ENCODE assay signal across 23 mouse cellular contexts in genomic region chr2:144828457-144828985, GRCm38 (mm10). TPM values are rescaled to one million over a fixed set of nuclear protein-coding genes. Genes with fewer than 3 reads are reported as not detected.
A peak's percentile ranks its signal among the peaks of the same experiment; 100 is the strongest.
DNase-seq lines count a peak whose midpoint lies in the region; ATAC-seq lines count a peak whose summit lies in the region.
"Had no signal": no experiment of that assay in that cellular context is flagged by ENCODE, and none has a peak within 500 bp of the region (broad histone marks: within the 10 kb centered on the region; RNA-seq: fewer than 3 reads in every experiment).

No protein-coding gene starts in this region.

- no peak overlapping the region for H3K4me3 ChIP-seq in embryonic facial prominence, embryonic 14.5 days (ENCODE audit: low read depth, low read length)
- no peak overlapping the region for H3K4me3 ChIP-seq in embryonic facial prominence, embryonic 10.5 days
- H3K4me3 ChIP-seq in limb, embryonic 11.5 days (ENCODE audit: low read depth, low read length) = no peak overlapping the region
- no peak overlapping the region for H3K4me3 ChIP-seq in limb, embryonic 10.5 days
- H3K4me3 ChIP-seq: heart, adult 2 months; limb, embryonic 15.5 days had no signal

- no peak overlapping the region for H3K27ac ChIP-seq in embryonic facial prominence, embryonic 14.5 days (replicated peaks; ENCODE audit: low read depth, low read length)
- no peak overlapping the region for H3K27ac ChIP-seq in embryonic facial prominence, embryonic 10.5 days (replicated peaks)
- H3K27ac ChIP-seq in limb, embryonic 11.5 days (replicated peaks; ENCODE audit: low read depth, low read length) = no peak overlapping the region
- no peak overlapping the region for H3K27ac ChIP-seq in limb, embryonic 10.5 days
- H3K27ac ChIP-seq: heart, adult 2 months; limb, embryonic 15.5 days had no signal

- no peaks in the 10 kb centered on the region for H3K27me3 ChIP-seq in embryonic facial prominence, embryonic 14.5 days (replicated peaks; ENCODE audit: control insufficient read depth, insufficient read depth, low read length)
- no peaks in the 10 kb centered on the region for H3K27me3 ChIP-seq in embryonic facial prominence, embryonic 10.5 days (replicated peaks; ENCODE audit: low read depth, poor library complexity, severe bottlenecking)
- H3K27me3 ChIP-seq in limb, embryonic 11.5 days (ENCODE audit: control insufficient read depth, insufficient read depth, low read length) = no peaks in the 10 kb centered on the region
- H3K27me3 ChIP-seq in limb, embryonic 10.5 days (ENCODE audit: low read depth, poor library complexity, severe bottlenecking) = no peaks in the 10 kb centered on the region
- H3K27me3 ChIP-seq: limb, embryonic 15.5 days; Patski had no signal

- 54% methylated on average over 8 of the region's 8 CpGs for WGBS in embryonic facial prominence, embryonic 14.5 days
- 72% methylated on average over 8 of the region's 8 CpGs for WGBS in embryonic facial prominence, embryonic 10.5 days
- 81% methylated on average over 8 of the region's 8 CpGs for WGBS in limb, embryonic 11.5 days
- 84% methylated on average over 8 of the region's 8 CpGs for WGBS in limb, embryonic 10.5 days

- no peak overlapping the region for H3K9ac ChIP-seq in embryonic facial prominence, embryonic 14.5 days (ENCODE audit: low read depth, low read length)
- H3K9ac ChIP-seq in limb, embryonic 11.5 days (ENCODE audit: low read length) = no peak overlapping the region
- H3K9ac ChIP-seq: limb, embryonic 15.5 days had no signal

- H3K4me2 ChIP-seq in embryonic facial prominence, embryonic 14.5 days (ENCODE audit: low read depth, low read length) = no peak overlapping the region
- no peak overlapping the region for H3K4me2 ChIP-seq in limb, embryonic 11.5 days (ENCODE audit: low read depth, severe bottlenecking)
- H3K4me2 ChIP-seq: limb, embryonic 15.5 days had no signal

- H3K4me1 ChIP-seq in embryonic facial prominence, embryonic 14.5 days (ENCODE audit: control insufficient read depth, insufficient read depth, low read length) = no peaks in the 10 kb centered on the region
- no peaks in the 10 kb centered on the region for H3K4me1 ChIP-seq in embryonic facial prominence, embryonic 10.5 days
- H3K4me1 ChIP-seq in limb, embryonic 11.5 days (ENCODE audit: control insufficient read depth, insufficient read depth, low read length) = no peaks in the 10 kb centered on the region
- no peaks in the 10 kb centered on the region for H3K4me1 ChIP-seq in limb, embryonic 10.5 days
- H3K4me1 ChIP-seq: limb, embryonic 15.5 days had no signal

- no peak for ATAC-seq in embryonic facial prominence, embryonic 14.5 days (ENCODE audit: low read depth)
- ATAC-seq in limb, embryonic 11.5 days (ENCODE audit: insufficient number of reproducible peaks, low FRiP score, low TSS enrichment, low read depth) = no peak
- ATAC-seq: activated CD4-positive, CD25-positive, alpha-beta regulatory T cell, adult 4 months; forebrain, embryonic 16.5 days; inflammation-experienced regulatory T-cells, adult 6 months; Patski had no signal

- no peaks in the 10 kb centered on the region for H3K36me3 ChIP-seq in embryonic facial prominence, embryonic 14.5 days (ENCODE audit: control insufficient read depth, insufficient read depth, low read length)
- no peaks in the 10 kb centered on the region for H3K36me3 ChIP-seq in embryonic facial prominence, embryonic 10.5 days (replicated peaks)
- H3K36me3 ChIP-seq in limb, embryonic 11.5 days (ENCODE audit: control insufficient read depth, insufficient read depth, low read length) = no peaks in the 10 kb centered on the region
- H3K36me3 ChIP-seq in limb, embryonic 10.5 days = no peaks in the 10 kb centered on the region
- H3K36me3 ChIP-seq: limb, embryonic 15.5 days had no signal

- DNase-seq in embryonic facial prominence, embryonic 14.5 days (ENCODE audit: low spot score) = peak; percentile 25
- no peak for DNase-seq in embryonic facial prominence, embryonic 10.5 days (ENCODE audit: low spot score)
- DNase-seq in limb, embryonic 11.5 days (ENCODE audit: low spot score) = peak; percentile 20
- no peak for DNase-seq in limb, embryonic 10.5 days (ENCODE audit: low spot score)
- peak; percentile 34 to 39 for DNase-seq in right cerebral cortex, postnatal 10 days (ENCODE audit: low spot score in 2 of 2)
- DNase-seq in right cerebral cortex, postnatal 14 days = no peak
- no peak for DNase-seq in spleen, adult 18-20 months
- DNase-seq: adrenal gland, postnatal 14 days; B cell, adult 2 months; cerebellum, postnatal 10 days; heart, adult 2 months; kidney, adult 9 months; kidney, postnatal 36 days; thymus, postnatal 4 days had no signal

- H3K9me3 ChIP-seq in embryonic facial prominence, embryonic 14.5 days (ENCODE audit: control insufficient read depth, low read length) = 0 out of 2 replicates have a peak, but pooled peaks cover 3% of the 10 kb centered on the region
- H3K9me3 ChIP-seq in embryonic facial prominence, embryonic 10.5 days = no peaks in the 10 kb centered on the region
- H3K9me3 ChIP-seq in limb, embryonic 11.5 days (ENCODE audit: control insufficient read depth, low read length) = no peaks in the 10 kb centered on the region
- H3K9me3 ChIP-seq in limb, embryonic 10.5 days (replicated peaks) = no peaks in the 10 kb centered on the region
- H3K9me3 ChIP-seq: limb, embryonic 15.5 days had no signal

RNA-seq across cellular contexts. Expression of gene Scp2d1, which starts 5.1 kb away (rescaled TPM):
- not detected in 2 replicates for polyA plus RNA-seq in embryonic facial prominence, embryonic 14.5 days (2014; fragmentation: Nextera tagmentation; extraction: Ambion mirVana)
- polyA plus RNA-seq in embryonic facial prominence, embryonic 10.5 days (2016; fragmentation: Nextera tagmentation; extraction: Ambion mirVana) = not detected in 2 replicates
- polyA plus RNA-seq in limb, embryonic 11.5 days (2014; fragmentation: Nextera tagmentation; extraction: Ambion mirVana) = not detected in 2 replicates
- polyA plus RNA-seq in limb, embryonic 10.5 days (2016; fragmentation: Nextera tagmentation; extraction: Ambion mirVana) = not detected in 2 replicates
- polyA plus RNA-seq: activated CD4-positive, CD25-positive, alpha-beta regulatory T cell, adult 4 months; embryonic facial prominence, embryonic 11.5 days; forebrain, embryonic 16.5 days; heart, adult 2 months; heart, postnatal 0 days; hindbrain, embryonic 11.5 days; inflammation-experienced regulatory T-cells, adult 6 months; limb, embryonic 15.5 days; liver, embryonic 16.5 days; Patski had no signal

Comparison
In these comparisons a context has a peak if more than half of its experiments do, and no peak if none do; other contexts are left out.
1. DNase-seq: peak in embryonic facial prominence, embryonic 14.5 days (single experiment), limb, embryonic 11.5 days (single experiment) and right cerebral cortex, postnatal 10 days (2 of 2); none in embryonic facial prominence, embryonic 10.5 days (single experiment), limb, embryonic 10.5 days (single experiment), right cerebral cortex, postnatal 14 days (single experiment) and spleen, adult 18-20 months (0 of 2).